Comparison of ENCODE assay signal across 14 mouse cellular contexts in the genomic region with DNA sequence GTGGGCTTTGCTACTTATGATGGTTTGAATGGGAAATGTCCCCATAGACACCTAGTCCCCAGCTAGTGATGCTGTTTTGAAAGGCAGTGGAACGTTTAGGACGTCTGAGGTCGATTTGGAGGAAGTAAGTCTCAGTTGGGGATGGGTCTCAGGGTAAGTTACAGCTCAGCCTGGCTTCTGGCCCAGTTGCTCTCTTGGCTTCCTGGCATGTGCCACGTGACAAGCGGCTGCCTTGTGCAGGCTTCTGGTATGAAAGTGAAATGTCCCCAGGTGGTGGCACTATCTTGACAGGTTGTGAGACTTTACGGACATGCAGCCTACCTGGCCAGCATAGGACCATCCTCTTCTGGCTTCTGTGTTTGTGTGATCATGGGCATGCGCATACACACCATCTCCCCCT. TPM values are rescaled to one million over a fixed set of nuclear protein-coding genes. Genes with fewer than 3 reads are reported as not detected.
DNase-seq lines count a peak whose midpoint lies in the region; ATAC-seq and TF ChIP-seq lines count a peak whose summit lies in the region.
"Had no signal": no experiment of that assay in that cellular context is flagged by ENCODE, and none has a peak within 500 bp of the region (broad histone marks: within the 10 kb centered on the region; RNA-seq: fewer than 3 reads in every experiment).

No protein-coding gene starts in this region.

- no peak overlapping the region for H3K4me3 ChIP-seq in liver, adult 2 months (ENCODE audit: insufficient read depth, low read depth, low read length)
- H3K4me3 ChIP-seq in lung, embryonic 14.5 days (ENCODE audit: low read depth, low read length) = no peak overlapping the region
- no peak overlapping the region for H3K4me3 ChIP-seq in thymus, adult 2 months (ENCODE audit: control insufficient read depth, insufficient read depth, low read length)
- H3K4me3 ChIP-seq in midbrain, embryonic 15.5 days = no peak overlapping the region
- no peak overlapping the region for H3K4me3 ChIP-seq in hindbrain, postnatal 0 days (ENCODE audit: low read length)
- H3K4me3 ChIP-seq: embryonic facial prominence, embryonic 15.5 days; heart, embryonic 13.5 days; lung, embryonic 15.5 days; neural tube, embryonic 13.5 days had no signal

- H3K9ac ChIP-seq in liver, adult 2 months (ENCODE audit: low read depth, low read length) = no peak overlapping the region
- no peak overlapping the region for H3K9ac ChIP-seq in lung, embryonic 14.5 days
- no peak overlapping the region for H3K9ac ChIP-seq in midbrain, embryonic 15.5 days
- no peak overlapping the region for H3K9ac ChIP-seq in hindbrain, postnatal 0 days (replicated peaks; ENCODE audit: low read length)
- H3K9ac ChIP-seq: embryonic facial prominence, embryonic 15.5 days; heart, embryonic 13.5 days; lung, embryonic 15.5 days; neural tube, embryonic 13.5 days had no signal

- no peaks in the 10 kb centered on the region for H3K79me2 ChIP-seq in liver, adult 2 months (ENCODE audit: control insufficient read depth, insufficient read depth, low read length)

- peak; percentile 52 for TF ChIP-seq CTCF in liver, adult 2 months (IDR thresholded peaks at IDR 0.05; ENCODE audit: low read depth, low read length)
- no peak for TF ChIP-seq CTCF in lung, embryonic 14.5 days (IDR thresholded peaks at IDR 0.05; ENCODE audit: low read depth)
- TF ChIP-seq CTCF in thymus, adult 2 months (IDR thresholded peaks at IDR 0.05; ENCODE audit: borderline replicate concordance, control insufficient read depth, extremely low read depth, insufficient read depth, low read length, poor library complexity) = no peak
- no peak for TF ChIP-seq CTCF in hindbrain, postnatal 0 days (IDR thresholded peaks at IDR 0.05; ENCODE audit: low read depth)

- 21% methylated on average over 7 of the region's 7 CpGs for WGBS in liver, adult 2 months
- 72% methylated on average over 7 of the region's 7 CpGs for WGBS in lung, embryonic 14.5 days
- 8% methylated on average over 7 of the region's 7 CpGs for WGBS in thymus, adult 2 months
- WGBS in midbrain, embryonic 15.5 days = 82% methylated on average over 7 of the region's 7 CpGs
- WGBS in hindbrain, postnatal 0 days = 59% methylated on average over 7 of the region's 7 CpGs

- no peaks in the 10 kb centered on the region for H3K36me3 ChIP-seq in liver, adult 2 months (ENCODE audit: control insufficient read depth, insufficient read depth, low read length)
- no peaks in the 10 kb centered on the region for H3K36me3 ChIP-seq in lung, embryonic 14.5 days (ENCODE audit: insufficient read depth)
- H3K36me3 ChIP-seq in thymus, adult 2 months (ENCODE audit: control insufficient read depth, insufficient read depth, low read length) = no peaks in the 10 kb centered on the region
- no peaks in the 10 kb centered on the region for H3K36me3 ChIP-seq in midbrain, embryonic 15.5 days (replicated peaks)
- H3K36me3 ChIP-seq in hindbrain, postnatal 0 days (ENCODE audit: insufficient read depth, low read length) = no peaks in the 10 kb centered on the region
- H3K36me3 ChIP-seq: embryonic facial prominence, embryonic 15.5 days; heart, embryonic 13.5 days; lung, embryonic 15.5 days; neural tube, embryonic 13.5 days had no signal

- H3K4me1 ChIP-seq in liver, adult 2 months (ENCODE audit: control insufficient read depth, insufficient read depth, low read length) = peaks cover 20% of the 10 kb centered on the region
- H3K4me1 ChIP-seq in lung, embryonic 14.5 days (ENCODE audit: insufficient read depth) = no peaks in the 10 kb centered on the region
- peaks cover 18% of the 10 kb centered on the region for H3K4me1 ChIP-seq in thymus, adult 2 months (replicated peaks; ENCODE audit: control insufficient read depth, insufficient read depth, low read length)
- no peaks in the 10 kb centered on the region for H3K4me1 ChIP-seq in midbrain, embryonic 15.5 days
- no peaks in the 10 kb centered on the region for H3K4me1 ChIP-seq in hindbrain, postnatal 0 days (ENCODE audit: insufficient read depth, low read length)
- H3K4me1 ChIP-seq: embryonic facial prominence, embryonic 15.5 days; neural tube, embryonic 13.5 days had no signal

- H3K27me3 ChIP-seq in liver, adult 2 months (ENCODE audit: control insufficient read depth, insufficient read depth, low read length) = no peaks in the 10 kb centered on the region
- H3K27me3 ChIP-seq in lung, embryonic 14.5 days (ENCODE audit: insufficient read depth, low read length) = no peaks in the 10 kb centered on the region
- H3K27me3 ChIP-seq in thymus, adult 2 months (ENCODE audit: control insufficient read depth, insufficient read depth, low read length) = no peaks in the 10 kb centered on the region
- H3K27me3 ChIP-seq in midbrain, embryonic 15.5 days (replicated peaks) = no peaks in the 10 kb centered on the region
- H3K27me3 ChIP-seq in hindbrain, postnatal 0 days (ENCODE audit: insufficient read depth, low read length) = no peaks in the 10 kb centered on the region
- H3K27me3 ChIP-seq: embryonic facial prominence, embryonic 15.5 days; heart, embryonic 13.5 days; lung, embryonic 15.5 days had no signal

- no peaks in the 10 kb centered on the region for H3K9me3 ChIP-seq in lung, embryonic 14.5 days (ENCODE audit: low read depth, low read length)
- H3K9me3 ChIP-seq in midbrain, embryonic 15.5 days = no peaks in the 10 kb centered on the region
- no peaks in the 10 kb centered on the region for H3K9me3 ChIP-seq in hindbrain, postnatal 0 days (ENCODE audit: low read length)
- H3K9me3 ChIP-seq: embryonic facial prominence, embryonic 15.5 days; heart, embryonic 13.5 days; lung, embryonic 15.5 days; neural tube, embryonic 13.5 days had no signal

- no peak overlapping the region for H3K27ac ChIP-seq in liver, adult 2 months (replicated peaks; ENCODE audit: insufficient read depth, low read depth, low read length)
- H3K27ac ChIP-seq in lung, embryonic 14.5 days (ENCODE audit: low read depth) = no peak overlapping the region
- peak overlapping the region; percentile 34; the same call in 1 of the 2 replicates for H3K27ac ChIP-seq in thymus, adult 2 months (ENCODE audit: control insufficient read depth, insufficient read depth, low read length)
- no peak overlapping the region for H3K27ac ChIP-seq in midbrain, embryonic 15.5 days
- H3K27ac ChIP-seq in hindbrain, postnatal 0 days = no peak overlapping the region
- H3K27ac ChIP-seq: embryonic facial prominence, embryonic 15.5 days; heart, embryonic 13.5 days; lung, embryonic 15.5 days; neural tube, embryonic 13.5 days had no signal

- TF ChIP-seq POLR2A in liver, adult 2 months (IDR thresholded peaks at IDR 0.05; ENCODE audit: extremely low read depth, insufficient read depth, low read length) = no peak
- no peak for TF ChIP-seq POLR2A in thymus, adult 2 months (IDR thresholded peaks at IDR 0.05; ENCODE audit: control insufficient read depth, extremely low read depth, insufficient read depth, low read length, poor library complexity)

- peak; percentile 77 for DNase-seq in liver, adult 2 months (ENCODE audit: extremely low read depth, low read depth, low spot score)
- no peak for DNase-seq in liver
- peak; percentile 30 for DNase-seq in adipocyte (ENCODE audit: low spot score)
- peak; percentile 34 for DNase-seq in lung, embryonic 14.5 days
- peak; percentile 77 for DNase-seq in thymus, adult 2 months
- DNase-seq in testis, postnatal 14 days (ENCODE audit: low spot score) = no peak
- no peak for DNase-seq in hindbrain, postnatal 0 days (ENCODE audit: low spot score)

- ATAC-seq in lung, embryonic 14.5 days (ENCODE audit: insufficient read depth) = no peak
- no peak for ATAC-seq in midbrain, embryonic 15.5 days (replicated peaks)
- ATAC-seq in hindbrain, postnatal 0 days = no peak
- ATAC-seq: Patski had no signal

- H3K4me2 ChIP-seq in lung, embryonic 14.5 days = no peak overlapping the region
- H3K4me2 ChIP-seq in midbrain, embryonic 15.5 days = no peak overlapping the region
- H3K4me2 ChIP-seq in hindbrain, postnatal 0 days (ENCODE audit: low read depth, low read length) = no peak overlapping the region
- H3K4me2 ChIP-seq: embryonic facial prominence, embryonic 15.5 days; heart, embryonic 13.5 days; lung, embryonic 15.5 days; neural tube, embryonic 13.5 days had no signal

RNA-seq across cellular contexts. Expression of gene Asgr2, which starts 12.5 kb away (rescaled TPM):
- total RNA-seq in liver, adult 2 months (2014; rRNA removed) = 166 and 194 TPM in 2 replicates
- polyA plus RNA-seq in liver, adult 2 months (2012; rRNA removed) = 212 and 216 TPM in 2 replicates
- 0.47 and 0.78 TPM in 2 replicates for polyA plus RNA-seq in lung, embryonic 14.5 days (2014; fragmentation: Nextera tagmentation; extraction: Ambion mirVana)
- polyA plus RNA-seq in thymus, adult 2 months (2012; rRNA removed) = 0.65 and 1.2 TPM in 2 replicates
- not detected in 2 replicates for polyA plus RNA-seq in midbrain, embryonic 15.5 days (2015; fragmentation: Nextera tagmentation; extraction: Ambion mirVana)
- total RNA-seq in hindbrain, postnatal 0 days (2014; rRNA removed) = not detected in 2 replicates
- not detected in 2 replicates for polyA plus RNA-seq in hindbrain, postnatal 0 days (2015; fragmentation: Nextera tagmentation; extraction: Ambion mirVana)
- total RNA-seq: layer of hippocampus, postnatal 25 days had no signal
- polyA plus RNA-seq: heart, embryonic 13.5 days; neural tube, embryonic 13.5 days; Patski had no signal

RNA-seq across cellular contexts. Expression of gene Asgr1, which starts 26.0 kb away (rescaled TPM):
- total RNA-seq in liver, adult 2 months (2014; rRNA removed) = 531 and 680 TPM in 2 replicates
- polyA plus RNA-seq in liver, adult 2 months (2012; rRNA removed) = 730 and 786 TPM in 2 replicates
- polyA plus RNA-seq in lung, embryonic 14.5 days (2014; fragmentation: Nextera tagmentation; extraction: Ambion mirVana) = not detected in 2 replicates
- polyA plus RNA-seq in thymus, adult 2 months (2012; rRNA removed) = 1.3 TPM in 1 of 2 replicates, not detected in the other
- polyA plus RNA-seq in midbrain, embryonic 15.5 days (2015; fragmentation: Nextera tagmentation; extraction: Ambion mirVana) = 3.7 and 3.8 TPM in 2 replicates
- 2.3 and 2.8 TPM in 2 replicates for total RNA-seq in hindbrain, postnatal 0 days (2014; rRNA removed)
- polyA plus RNA-seq in hindbrain, postnatal 0 days (2015; fragmentation: Nextera tagmentation; extraction: Ambion mirVana) = 3.7 TPM in 2 replicates
- polyA plus RNA-seq: heart, embryonic 13.5 days; Patski had no signal

RNA-seq across cellular contexts. Expression of gene Mgl2, which starts 50.2 kb away (rescaled TPM):
- 0.27 TPM in 1 of 2 replicates, not detected in the other for total RNA-seq in liver, adult 2 months (2014; rRNA removed)
- 0.06 and 0.09 TPM in 2 replicates for polyA plus RNA-seq in liver, adult 2 months (2012; rRNA removed)
- 5.9 and 6.4 TPM in 2 replicates for polyA plus RNA-seq in lung, embryonic 14.5 days (2014; fragmentation: Nextera tagmentation; extraction: Ambion mirVana)
- 6.4 and 6.8 TPM in 2 replicates for polyA plus RNA-seq in thymus, adult 2 months (2012; rRNA removed)
- 1.2 and 1.5 TPM in 2 replicates for polyA plus RNA-seq in midbrain, embryonic 15.5 days (2015; fragmentation: Nextera tagmentation; extraction: Ambion mirVana)
- total RNA-seq in hindbrain, postnatal 0 days (2014; rRNA removed) = not detected in 2 replicates
- 1.1 and 1.6 TPM in 2 replicates for polyA plus RNA-seq in hindbrain, postnatal 0 days (2015; fragmentation: Nextera tagmentation; extraction: Ambion mirVana)
- polyA plus RNA-seq: Patski had no signal

Comparison
In these comparisons a context has a peak if more than half of its experiments do, and no peak if none do; other contexts are left out.
1. DNase-seq: peak in liver, adult 2 months (single experiment), adipocyte (single experiment), lung, embryonic 14.5 days (single experiment) and thymus, adult 2 months (single experiment); none in liver (single experiment), testis, postnatal 14 days (single experiment) and hindbrain, postnatal 0 days (single experiment).
2. RNA of gene Asgr2, which starts 12.5 kb away (polyA plus RNA-seq): 212 to 216 TPM in liver, adult 2 months; 0.65 to 1.2 TPM in thymus, adult 2 months, 0.47 to 0.78 TPM in lung, embryonic 14.5 days, not detected in midbrain, embryonic 15.5 days and not detected in hindbrain, postnatal 0 days; every median in the first group is over 10 times any median in the second.
3. RNA of gene Asgr1, which starts 26.0 kb away (polyA plus RNA-seq): 730 to 786 TPM in liver, adult 2 months; 3.7 to 3.8 TPM in midbrain, embryonic 15.5 days, 3.7 TPM in hindbrain, postnatal 0 days, 1.3 TPM in thymus, adult 2 months and not detected in lung, embryonic 14.5 days; every median in the first group is over 100 times any median in the second.